Mouse (Mus musculus) midbrain, embryonic 12.5 days (tissue): ENCODE data around the gene Galnt10. TPM values are rescaled to one million over a fixed set of nuclear protein-coding genes. Genes with fewer than 3 reads are reported as not detected.
A peak's percentile ranks its signal among the peaks of the same experiment; 100 is the strongest.

Experiments used
- ATAC-seq: fragments of 200-750 bp; cut with Nextera tagmentation; 2 replicates; pipeline ENCODE4 v1.8.0; 2017; ENCODE audit warnings: low read depth, moderate TSS enrichment, moderate library complexity; ENCODE audit not compliant: low FRiP score
- H3K27ac ChIP-seq: fragments of 300-500 bp; sonication (generic); replicated peaks from 2 replicates; pipeline ENCODE4 v1.5.1; 2016; ENCODE audit warnings: mild to moderate bottlenecking
- H3K27me3 ChIP-seq: fragments of 300-500 bp; sonication (generic); 2 replicates; pipeline ENCODE4 v1.6.1; 2016; ENCODE audit warnings: mild to moderate bottlenecking
- H3K36me3 ChIP-seq: fragments of 300-500 bp; sonication (generic); 2 replicates; pipeline ENCODE4 v1.6.1; 2016
- H3K4me1 ChIP-seq: fragments of 300-500 bp; sonication (generic); 2 replicates; pipeline ENCODE4 v1.6.1; 2016
- H3K4me2 ChIP-seq: fragments of 300-500 bp; sonication (generic); replicated peaks from 2 replicates; pipeline ENCODE4 v1.6.1; 2016; ENCODE audit warnings: mild to moderate bottlenecking, moderate library complexity
- H3K4me3 ChIP-seq: fragments of 300-500 bp; sonication (generic); 2 replicates; pipeline ENCODE4 v1.5.1; 2016; ENCODE audit warnings: mild to moderate bottlenecking
- H3K9ac ChIP-seq: fragments of 300-500 bp; sonication (generic); replicated peaks from 2 replicates; pipeline ENCODE4 v1.6.1; 2016; ENCODE audit warnings: mild to moderate bottlenecking, moderate library complexity
- H3K9me3 ChIP-seq: fragments of 300-500 bp; sonication (generic); 2 replicates; pipeline ENCODE4 v1.6.1; 2016; ENCODE audit warnings: mild to moderate bottlenecking
- WGBS: fragments of 180-500 bp; shearing (Covaris S2); methylation state at CpG from one replicate; pipeline ENCODE4 v1.1.7; 2016; 5-methylcytosine and 5-hydroxymethylcytosine counted together
- polyA plus RNA-seq: library from polyadenylated mRNA; unstranded; fragments of >200 nt; fragmentation: Nextera tagmentation; extraction: Ambion mirVana; gene quantifications from 2 replicates; pipeline ENCODE4 v1.2.1, GENCODE M21; 2016

The Galnt10 gene
- polyA plus RNA-seq, 1 experiment from 2014 or later = 26.6 TPM

DNA sequence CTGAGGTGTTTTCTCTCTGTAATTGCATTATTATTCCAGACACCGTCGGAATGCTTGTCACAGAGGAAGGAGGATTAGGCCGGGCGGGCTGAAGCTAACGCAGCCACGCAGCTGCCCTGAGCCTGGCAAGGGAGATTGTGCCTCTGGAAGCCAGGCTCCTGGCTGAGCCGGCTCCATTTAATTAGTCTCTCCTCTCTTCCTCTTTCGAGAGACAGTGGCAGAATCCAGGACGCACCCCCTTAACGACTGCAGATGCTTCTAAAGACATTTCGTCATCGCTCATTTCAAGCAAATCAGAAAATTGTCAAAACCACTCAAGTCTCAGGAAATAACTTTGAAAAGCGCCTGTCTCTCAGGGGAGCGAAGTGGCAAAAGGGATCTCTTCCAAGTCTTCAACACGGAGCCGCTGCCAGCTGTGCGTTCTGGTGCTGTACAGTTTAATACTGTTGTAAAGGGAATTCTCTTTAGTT, 51.0 kb downstream of the Galnt10 start:
- peak; percentile 78 for ATAC-seq
- H3K4me3 ChIP-seq = no peak overlapping the region
- peaks cover 38% of the 10 kb centered on the region for H3K4me1 ChIP-seq
- peak overlapping the region; percentile 45 for H3K4me2 ChIP-seq
- H3K9me3 ChIP-seq = no peaks in the 10 kb centered on the region
- WGBS = 15% methylated on average over 17 of the region's 17 CpGs
- H3K27me3 ChIP-seq = peaks cover 10% of the 10 kb centered on the region; the same call in 1 of the 2 replicates
- H3K27ac ChIP-seq = peak overlapping the region; percentile 75
- H3K36me3 ChIP-seq = no peaks in the 10 kb centered on the region
- peak overlapping the region; percentile 44; the same call in 1 of the 2 replicates for H3K9ac ChIP-seq

DNA sequence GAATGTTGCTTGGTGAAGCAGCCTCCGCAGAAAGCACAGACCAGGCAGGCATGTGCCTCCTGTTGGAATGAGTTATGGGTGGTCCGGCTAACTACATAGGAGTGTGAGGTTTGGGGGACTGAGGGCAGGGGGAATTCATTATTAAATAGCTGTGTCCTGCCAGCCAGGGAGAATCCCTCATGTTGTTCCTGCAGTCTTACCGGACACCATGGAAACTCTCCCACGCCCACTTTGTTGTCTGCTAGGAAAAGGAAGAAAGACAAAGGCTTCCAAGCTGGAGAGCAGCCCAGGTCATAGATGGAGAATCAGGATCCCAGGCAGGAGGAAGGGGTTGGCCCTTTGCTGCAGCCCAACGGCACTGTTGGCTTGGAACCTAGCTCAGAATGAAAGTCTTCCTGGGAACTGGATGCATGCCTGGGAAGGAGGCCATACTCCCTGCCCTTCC, 51.6 kb downstream of the Galnt10 start:
- peak overlapping the region; percentile 45 for H3K4me2 ChIP-seq
- ATAC-seq = peak; percentile 49; the same call in 1 of the 2 replicates
- H3K4me3 ChIP-seq = no peak overlapping the region
- peak overlapping the region; percentile 75 for H3K27ac ChIP-seq
- no peaks in the 10 kb centered on the region for H3K9me3 ChIP-seq
- peak overlapping the region; percentile 44; the same call in 1 of the 2 replicates for H3K9ac ChIP-seq
- H3K4me1 ChIP-seq = peaks cover 43% of the 10 kb centered on the region
- 11% methylated on average over 5 of the region's 5 CpGs for WGBS
- H3K27me3 ChIP-seq = peaks cover 10% of the 10 kb centered on the region; the same call in 1 of the 2 replicates
- no peaks in the 10 kb centered on the region for H3K36me3 ChIP-seq

DNA sequence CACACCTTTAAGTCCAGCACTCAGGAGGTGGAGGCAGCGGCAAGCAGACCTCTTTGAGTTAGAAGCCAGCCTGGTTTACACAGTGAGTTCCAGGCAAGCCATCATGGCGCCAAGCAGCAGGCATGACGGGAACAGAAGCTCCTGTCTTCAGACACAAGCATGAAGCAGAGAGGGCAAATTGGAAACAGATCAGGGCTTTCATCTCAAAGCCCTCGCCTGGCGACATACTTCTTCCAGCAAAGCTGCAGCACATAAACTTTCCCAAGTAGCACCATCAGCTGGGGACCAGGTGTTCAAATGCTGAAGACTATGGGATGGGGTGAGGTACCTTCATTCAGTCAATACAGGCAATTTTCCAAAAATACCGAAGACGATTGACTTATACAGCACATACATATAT, 54.9 kb downstream of the Galnt10 start:
- no peak for ATAC-seq
- no peak overlapping the region for H3K4me2 ChIP-seq
- WGBS = 89% methylated on average over 7 of the region's 7 CpGs
- no peak overlapping the region for H3K9ac ChIP-seq
- peaks cover 10% of the 10 kb centered on the region; the same call in 1 of the 2 replicates for H3K27me3 ChIP-seq
- H3K27ac ChIP-seq = no peak overlapping the region
- 0 out of 2 replicates have a peak, but pooled peaks cover 7% of the 10 kb centered on the region for H3K36me3 ChIP-seq
- peaks cover 4% of the 10 kb centered on the region; the same call in 1 of the 2 replicates for H3K9me3 ChIP-seq
- no peak overlapping the region for H3K4me3 ChIP-seq
- peaks cover 38% of the 10 kb centered on the region for H3K4me1 ChIP-seq

DNA sequence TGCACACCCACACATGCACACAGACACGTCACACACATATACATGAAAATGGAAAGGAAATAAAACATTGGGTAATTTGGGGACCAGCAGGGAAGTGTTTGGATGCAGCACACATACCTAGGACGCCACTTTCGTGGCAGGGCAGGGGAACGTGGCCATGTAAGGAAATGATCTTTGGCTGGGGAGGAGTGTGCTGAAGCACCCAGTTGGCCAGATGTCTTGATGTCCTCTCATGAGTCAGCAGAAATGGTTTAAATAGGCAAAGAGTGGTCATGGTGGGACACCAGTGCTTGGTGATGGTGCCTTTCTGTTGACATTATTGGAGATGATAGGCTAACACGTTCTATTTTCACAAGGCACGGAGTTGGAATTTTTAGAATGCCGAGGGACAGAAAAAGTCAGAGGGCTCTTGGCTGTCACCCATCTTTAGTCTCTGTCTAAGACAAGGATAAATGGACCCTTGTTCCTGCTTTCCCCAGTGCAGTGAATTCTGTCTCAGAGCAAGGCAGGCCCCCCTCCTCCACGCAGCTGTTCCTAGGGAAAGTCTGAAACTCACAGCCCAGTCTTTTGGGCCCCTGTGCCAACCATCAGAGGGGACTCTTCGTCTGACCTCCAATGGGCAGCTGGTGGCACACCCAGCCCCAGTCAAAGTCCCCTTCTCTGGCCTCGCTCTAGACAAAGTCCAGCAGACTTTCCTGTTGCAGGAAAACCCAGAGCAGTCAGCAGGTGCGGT, 56.1 kb downstream of the Galnt10 start:
- Histone ChIP-seq H3K9me3 (peaks cover 4% of the 10 kb centered on the region; the same call in 1 of the 2 replicates), H3K4me3 (no peak overlapping the region), H3K4me1 (peaks cover 28% of the 10 kb centered on the region), H3K27me3 (peaks cover 10% of the 10 kb centered on the region; the same call in 1 of the 2 replicates), H3K4me2 (no peak overlapping the region), H3K36me3 (0 out of 2 replicates have a peak, but pooled peaks cover 7% of the 10 kb centered on the region), H3K9ac (no peak overlapping the region), H3K27ac (no peak overlapping the region)
- 80% methylated on average over 11 of the region's 11 CpGs for WGBS
- no peak for ATAC-seq

DNA sequence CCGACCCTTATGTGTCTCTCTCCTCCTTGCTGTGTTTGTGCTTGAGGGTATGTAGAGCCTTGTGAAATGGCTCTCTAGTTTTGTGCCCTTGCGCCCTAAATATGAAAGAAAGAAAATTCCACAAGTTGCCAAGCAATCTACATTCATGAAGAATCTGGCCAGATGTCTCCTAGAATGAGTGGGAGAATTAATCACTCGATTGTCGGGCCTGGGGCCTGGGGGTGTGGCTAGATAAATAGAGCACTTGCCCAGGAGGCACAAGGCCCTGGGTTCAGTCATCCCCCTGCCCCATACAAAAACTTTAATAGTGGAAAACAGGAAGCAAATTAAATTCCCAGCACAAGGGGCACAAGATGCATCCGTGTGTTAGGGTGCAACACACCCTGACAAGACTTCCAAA, 56.7 kb downstream of the Galnt10 start:
- Histone ChIP-seq H3K4me1 (peaks cover 22% of the 10 kb centered on the region), H3K27ac (no peak overlapping the region), H3K9ac (no peak overlapping the region), H3K9me3 (peaks cover 7% of the 10 kb centered on the region), H3K4me2 (no peak overlapping the region), H3K27me3 (peaks cover 9% of the 10 kb centered on the region; the same call in 1 of the 2 replicates), H3K4me3 (no peak overlapping the region), H3K36me3 (0 out of 2 replicates have a peak, but pooled peaks cover 7% of the 10 kb centered on the region)
- 61% methylated on average over 5 of the region's 5 CpGs for WGBS
- ATAC-seq = no peak

DNA sequence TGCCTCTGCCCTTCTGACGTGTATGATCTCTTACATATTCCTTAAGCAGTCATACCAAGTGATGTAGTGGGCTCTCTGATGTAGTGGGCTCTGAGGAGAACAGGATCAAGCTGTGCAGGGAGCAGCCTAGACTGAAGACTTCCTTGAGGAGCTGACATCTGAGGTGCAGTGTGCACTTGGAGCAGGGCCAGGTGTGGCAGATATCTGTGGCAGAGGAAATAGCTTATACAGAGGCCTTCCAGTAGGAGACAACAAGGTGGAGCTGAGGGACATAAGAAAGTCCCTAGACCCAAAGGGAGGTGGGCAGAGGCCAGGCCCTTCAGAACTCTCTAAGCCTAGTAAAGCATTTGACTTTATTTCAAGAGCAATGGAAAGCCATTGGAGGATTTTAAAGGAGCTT, 61.4 kb downstream of the Galnt10 start:
- no peak overlapping the region for H3K27ac ChIP-seq
- 0 out of 2 replicates have a peak, but pooled peaks cover 7% of the 10 kb centered on the region for H3K36me3 ChIP-seq
- peaks cover 9% of the 10 kb centered on the region for H3K9me3 ChIP-seq
- H3K4me3 ChIP-seq = no peak overlapping the region
- no peaks in the 10 kb centered on the region for H3K27me3 ChIP-seq
- peaks cover 7% of the 10 kb centered on the region for H3K4me1 ChIP-seq
- no peak overlapping the region for H3K4me2 ChIP-seq
- WGBS = 85% methylated on average over 1 of the region's 1 CpGs
- no peak overlapping the region for H3K9ac ChIP-seq
- no peak for ATAC-seq

DNA sequence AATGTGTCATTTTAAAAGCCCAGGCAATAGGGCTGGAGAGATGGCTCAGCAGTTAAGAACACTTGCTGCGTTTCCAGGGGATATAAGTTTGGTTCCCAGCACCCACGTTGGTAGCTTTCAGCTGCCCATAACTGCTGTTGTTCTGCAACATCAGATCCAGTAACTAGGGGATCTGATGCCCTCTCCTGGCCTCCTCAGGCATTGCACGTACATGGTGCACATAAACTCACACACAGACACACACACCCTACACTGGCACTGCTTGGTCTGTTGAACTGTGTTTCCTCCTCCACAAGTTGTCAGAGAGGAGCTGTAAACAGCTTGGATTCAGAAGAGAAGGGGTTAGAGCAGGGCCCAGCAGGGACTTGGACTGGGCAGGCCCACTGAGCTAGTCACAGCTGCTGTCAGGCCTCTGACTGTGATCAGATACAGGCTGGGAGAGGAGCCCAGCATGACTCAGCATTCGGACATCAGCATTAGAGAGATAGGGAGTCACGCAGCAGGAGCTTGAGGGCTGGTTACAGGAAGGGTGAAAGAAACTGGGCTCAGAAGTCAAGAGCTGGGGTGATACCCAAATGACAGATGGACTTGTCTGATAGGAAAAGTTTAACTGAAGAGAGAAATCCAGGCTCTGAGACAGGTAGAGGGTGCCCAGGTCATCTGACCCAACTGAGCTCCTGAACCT, 62.0 kb downstream of the Galnt10 start:
- Histone ChIP-seq H3K36me3 (0 out of 2 replicates have a peak, but pooled peaks cover 7% of the 10 kb centered on the region), H3K9ac (no peak overlapping the region), H3K4me1 (peaks cover under 1% of the 10 kb centered on the region), H3K27ac (no peak overlapping the region), H3K4me2 (no peak overlapping the region), H3K27me3 (no peaks in the 10 kb centered on the region), H3K4me3 (no peak overlapping the region), H3K9me3 (peaks cover 9% of the 10 kb centered on the region)
- 92% methylated on average over 5 of the region's 5 CpGs for WGBS
- no peak for ATAC-seq

DNA sequence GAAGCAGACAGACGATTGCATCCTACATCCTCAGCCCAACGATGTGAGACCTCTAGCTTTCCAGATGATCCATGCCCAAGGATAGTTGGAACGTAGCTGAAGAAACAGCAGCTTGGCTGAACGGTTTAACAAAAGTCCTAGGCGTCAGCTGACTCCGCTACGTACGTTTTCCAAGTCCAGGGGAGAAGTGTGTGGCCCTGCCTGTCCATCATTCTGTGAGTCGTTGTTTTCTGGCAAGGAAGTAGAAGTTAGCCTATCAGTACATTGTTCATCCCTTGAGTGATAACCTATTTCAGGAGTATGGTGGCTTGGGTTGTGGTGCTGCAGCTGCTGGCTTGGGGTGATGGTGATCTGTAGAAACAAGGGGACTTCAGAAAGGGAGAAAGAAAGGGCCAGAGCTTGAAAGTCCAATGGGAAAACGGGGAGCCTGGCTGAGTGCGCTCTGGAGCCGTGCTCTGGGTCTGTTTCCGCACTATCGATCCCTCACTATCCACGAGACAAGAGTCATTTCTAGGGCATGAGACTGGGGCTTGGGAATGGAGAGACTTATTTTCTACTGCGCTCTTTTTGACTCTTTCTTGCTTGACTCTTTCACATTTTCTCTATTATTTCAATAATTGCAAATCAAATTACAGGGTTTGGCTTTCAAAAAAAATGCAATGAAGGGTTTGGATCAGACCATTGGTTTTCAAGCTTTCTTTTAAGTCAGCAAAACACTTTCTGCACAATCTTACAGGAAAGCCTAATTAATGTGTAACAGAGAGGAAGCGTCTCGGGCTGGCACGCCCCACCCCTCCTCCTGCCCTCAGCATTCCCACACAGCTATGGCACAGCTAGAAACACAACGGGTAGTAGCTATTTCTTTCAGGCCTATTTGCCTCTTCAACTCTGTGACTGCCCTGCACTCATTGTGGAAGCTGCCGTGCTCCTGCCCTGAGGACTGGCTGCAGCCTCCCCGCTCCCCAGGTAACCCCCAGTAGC, 63.2 kb downstream of the Galnt10 start:
- Histone ChIP-seq H3K27me3 (no peaks in the 10 kb centered on the region), H3K4me2 (no peak overlapping the region), H3K27ac (no peak overlapping the region), H3K4me3 (no peak overlapping the region), H3K4me1 (no peaks in the 10 kb centered on the region; the same call in 1 of the 2 replicates), H3K36me3 (0 out of 2 replicates have a peak, but pooled peaks cover 7% of the 10 kb centered on the region), H3K9ac (no peak overlapping the region), H3K9me3 (peaks cover 9% of the 10 kb centered on the region)
- no peak for ATAC-seq
- 84% methylated on average over 22 of the region's 22 CpGs for WGBS

DNA sequence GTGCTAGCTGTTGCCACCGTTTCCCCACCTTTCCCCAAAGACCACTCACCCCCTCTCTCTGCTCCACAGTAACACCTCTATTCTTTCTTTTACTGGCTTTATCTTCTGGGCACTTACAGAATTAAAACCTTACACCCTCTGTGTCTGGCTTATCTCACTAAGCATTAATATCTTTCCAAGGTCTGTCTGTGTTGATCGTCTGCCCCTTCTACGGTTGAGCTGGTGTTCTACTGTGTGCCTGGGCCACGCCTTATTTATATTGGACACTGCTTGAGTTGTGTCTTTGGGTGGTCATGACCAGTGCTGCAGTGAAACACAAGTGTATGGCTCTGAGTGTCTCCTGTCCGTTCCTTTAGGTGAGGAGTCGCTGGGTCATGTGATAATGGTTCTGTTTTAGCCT, 68.7 kb downstream of the Galnt10 start:
- H3K9ac ChIP-seq = no peak overlapping the region
- peaks cover 8% of the 10 kb centered on the region; the same call in 1 of the 2 replicates for H3K4me1 ChIP-seq
- H3K4me3 ChIP-seq = no peak overlapping the region
- no peaks in the 10 kb centered on the region for H3K9me3 ChIP-seq
- no peak overlapping the region for H3K4me2 ChIP-seq
- no peaks in the 10 kb centered on the region for H3K27me3 ChIP-seq
- H3K27ac ChIP-seq = no peak overlapping the region
- ATAC-seq = no peak
- H3K36me3 ChIP-seq = no peaks in the 10 kb centered on the region
- WGBS = 91% methylated on average over 6 of the region's 6 CpGs

DNA sequence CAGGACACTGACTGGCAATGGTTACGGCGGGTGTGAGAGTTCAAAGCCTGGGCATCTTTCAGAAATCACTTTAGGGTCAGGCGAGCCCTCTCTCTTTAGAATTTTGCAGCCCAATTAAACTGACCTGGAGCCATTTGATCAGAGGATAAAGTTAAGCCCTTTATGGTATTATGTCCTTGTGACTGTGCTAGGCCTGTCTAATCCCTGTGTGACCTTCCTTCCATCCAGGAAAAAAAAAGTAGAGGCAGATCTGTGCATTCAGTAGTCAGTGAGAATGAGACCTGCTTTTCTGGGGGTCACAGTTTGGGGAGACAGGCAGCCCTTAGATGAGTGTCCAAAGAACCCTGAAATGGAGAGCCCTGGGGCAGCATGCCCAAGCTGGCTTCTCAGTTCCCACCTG, 71.5 kb downstream of the Galnt10 start:
- Histone ChIP-seq H3K27me3 (no peaks in the 10 kb centered on the region), H3K4me1 (peaks cover 17% of the 10 kb centered on the region; the same call in 1 of the 2 replicates), H3K9me3 (no peaks in the 10 kb centered on the region), H3K36me3 (no peaks in the 10 kb centered on the region), H3K4me3 (no peak overlapping the region), H3K9ac (no peak overlapping the region), H3K27ac (0 out of 2 replicates have a peak overlapping the region, but pooled peaks have one; percentile 30), H3K4me2 (no peak overlapping the region)
- no peak for ATAC-seq
- WGBS = 20% methylated on average over 3 of the region's 3 CpGs

DNA sequence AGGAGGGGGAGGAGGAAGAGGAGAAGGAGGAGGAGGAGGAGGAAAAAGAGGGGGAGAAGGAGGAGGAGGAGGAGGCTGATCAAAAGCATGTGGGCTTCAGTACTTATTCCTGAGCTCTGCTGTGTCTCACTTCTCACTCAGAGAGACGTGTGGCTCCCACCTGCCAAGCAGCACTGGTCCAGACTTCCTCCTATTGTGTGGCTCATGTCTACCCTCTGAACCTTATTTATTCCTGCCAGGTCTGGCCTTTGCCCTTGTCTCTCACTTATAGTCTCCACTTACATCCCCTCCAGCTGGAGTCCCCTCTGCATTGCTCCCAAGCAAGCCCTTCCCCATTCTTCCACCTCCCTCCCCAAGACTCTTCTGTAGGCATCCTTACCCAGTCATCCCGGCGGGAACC, 72.2 kb downstream of the Galnt10 start:
- Histone ChIP-seq H3K27me3 (no peaks in the 10 kb centered on the region), H3K27ac (no peak overlapping the region), H3K36me3 (no peaks in the 10 kb centered on the region), H3K4me3 (no peak overlapping the region), H3K9me3 (no peaks in the 10 kb centered on the region), H3K4me2 (no peak overlapping the region), H3K4me1 (peaks cover 19% of the 10 kb centered on the region; the same call in 1 of the 2 replicates), H3K9ac (no peak overlapping the region)
- no peak for ATAC-seq
- WGBS = 58% methylated on average over 3 of the region's 3 CpGs
